9 mouse cellular contexts compared by ENCODE assay signal in genomic region chr10:70195786-70196185, GRCm38 (mm10). TPM values are rescaled to one million over a fixed set of nuclear protein-coding genes. Genes with fewer than 3 reads are reported as not detected.
DNase-seq lines count a peak whose midpoint lies in the region; ATAC-seq and TF ChIP-seq lines count a peak whose summit lies in the region.
"Had no signal": no experiment of that assay in that cellular context is flagged by ENCODE, and none has a peak within 500 bp of the region (broad histone marks: within the 10 kb centered on the region; RNA-seq: fewer than 3 reads in every experiment).

No protein-coding gene starts in this region.

- no peak overlapping the region for H3K4me2 ChIP-seq in intestine, postnatal 0 days (replicated peaks; ENCODE audit: low read depth)
- H3K4me2 ChIP-seq in lung, embryonic 14.5 days = no peak overlapping the region
- H3K4me2 ChIP-seq: limb, embryonic 15.5 days had no signal

- no peaks in the 10 kb centered on the region for H3K27me3 ChIP-seq in heart, adult 2 months (ENCODE audit: control insufficient read depth, insufficient read depth, low read length)
- H3K27me3 ChIP-seq in intestine, postnatal 0 days (replicated peaks; ENCODE audit: control insufficient read depth, insufficient read depth, low read length) = no peaks in the 10 kb centered on the region
- no peaks in the 10 kb centered on the region for H3K27me3 ChIP-seq in lung, embryonic 14.5 days (ENCODE audit: insufficient read depth, low read length)
- H3K27me3 ChIP-seq: limb, embryonic 15.5 days had no signal

- TF ChIP-seq EP300 in heart, adult 2 months (IDR thresholded peaks at IDR 0.05; ENCODE audit: insufficient read depth, low read depth, low read length) = no peak

- WGBS in heart, adult 2 months = 63% methylated on average over 7 of the region's 7 CpGs
- WGBS in intestine, postnatal 0 days = 46% methylated on average over 7 of the region's 7 CpGs
- 46% methylated on average over 7 of the region's 7 CpGs for WGBS in lung, embryonic 14.5 days

- H3K4me3 ChIP-seq in heart, adult 2 months = no peak overlapping the region
- H3K4me3 ChIP-seq in intestine, postnatal 0 days (ENCODE audit: low read depth, low read length) = no peak overlapping the region
- H3K4me3 ChIP-seq in lung, embryonic 14.5 days (ENCODE audit: low read depth, low read length) = no peak overlapping the region
- H3K4me3 ChIP-seq: limb, embryonic 15.5 days had no signal

- peaks cover 3% of the 10 kb centered on the region; the same call in 1 of the 2 replicates for H3K4me1 ChIP-seq in heart, adult 2 months (ENCODE audit: control insufficient read depth, insufficient read depth, low read length)
- no peaks in the 10 kb centered on the region for H3K4me1 ChIP-seq in intestine, postnatal 0 days (replicated peaks; ENCODE audit: control insufficient read depth, insufficient read depth, low read length)
- H3K4me1 ChIP-seq in lung, embryonic 14.5 days (ENCODE audit: insufficient read depth) = no peaks in the 10 kb centered on the region

- H3K9me3 ChIP-seq in intestine, postnatal 0 days (ENCODE audit: control insufficient read depth) = no peaks in the 10 kb centered on the region
- H3K9me3 ChIP-seq in lung, embryonic 14.5 days (ENCODE audit: low read depth, low read length) = no peaks in the 10 kb centered on the region
- H3K9me3 ChIP-seq: limb, embryonic 15.5 days had no signal

- TF ChIP-seq POLR2A in heart, adult 2 months (IDR thresholded peaks at IDR 0.05; ENCODE audit: insufficient read depth, low read depth, low read length) = no peak

- H3K79me2 ChIP-seq in heart, adult 2 months (replicated peaks; ENCODE audit: control insufficient read depth, insufficient read depth, low read length) = no peaks in the 10 kb centered on the region

- peak; percentile 67 for TF ChIP-seq CTCF in heart, adult 2 months (IDR thresholded peaks at IDR 0.05)
- peak; percentile 76 for TF ChIP-seq CTCF in intestine, postnatal 0 days (IDR thresholded peaks at IDR 0.05; ENCODE audit: low read depth)
- peak; percentile 61 for TF ChIP-seq CTCF in lung, embryonic 14.5 days (IDR thresholded peaks at IDR 0.05; ENCODE audit: low read depth)

- no peak for DNase-seq in heart, adult 2 months
- no peak for DNase-seq in heart, postnatal 4 days
- peak; percentile 42 for DNase-seq in adipocyte (ENCODE audit: low spot score)
- DNase-seq in lung, embryonic 14.5 days = peak; percentile 77
- no peak for DNase-seq in frontal cortex, adult 2 months (ENCODE audit: extremely low spot score in 1 of 2, low spot score in 1 of 2)
- no peak for DNase-seq in spleen, postnatal 14 days (ENCODE audit: low spot score in 2 of 2)

- ATAC-seq in intestine, postnatal 0 days = peak; percentile 60
- peak; percentile 58; the same call in 1 of the 2 replicates for ATAC-seq in lung, embryonic 14.5 days (ENCODE audit: insufficient read depth)
- ATAC-seq in erythroblast, adult 5-6 weeks (replicated peaks; ENCODE audit: low FRiP score, poor library complexity, severe bottlenecking) = no peak

- no peaks in the 10 kb centered on the region for H3K36me3 ChIP-seq in heart, adult 2 months (ENCODE audit: control insufficient read depth, insufficient read depth, low read length)
- H3K36me3 ChIP-seq in intestine, postnatal 0 days (ENCODE audit: control insufficient read depth, insufficient read depth) = peaks cover 9% of the 10 kb centered on the region
- H3K36me3 ChIP-seq in lung, embryonic 14.5 days (ENCODE audit: insufficient read depth) = peaks cover 25% of the 10 kb centered on the region

- no peak overlapping the region for H3K27ac ChIP-seq in heart, adult 2 months
- H3K27ac ChIP-seq in intestine, postnatal 0 days (ENCODE audit: low read depth, low read length) = no peak overlapping the region
- H3K27ac ChIP-seq in lung, embryonic 14.5 days (ENCODE audit: low read depth) = no peak overlapping the region
- H3K27ac ChIP-seq: limb, embryonic 15.5 days had no signal

- intact Hi-C loops in heart, adult 2 months (cut with DNase I) = loop anchor here (1.0 kb wide), 1 partner anchor 100 kb away; no protein-coding TSS in a partner anchor

- no peak overlapping the region for H3K9ac ChIP-seq in heart, adult 2 months (ENCODE audit: low read depth, low read length)
- H3K9ac ChIP-seq in intestine, postnatal 0 days (ENCODE audit: low read depth, low read length) = no peak overlapping the region
- no peak overlapping the region for H3K9ac ChIP-seq in lung, embryonic 14.5 days
- H3K9ac ChIP-seq: limb, embryonic 15.5 days had no signal

RNA-seq across cellular contexts. Expression of gene Mrln, which starts 8.7 kb away (rescaled TPM):
- total RNA-seq in heart, adult 2 months (2021) = 1 to 10 TPM; 3.0 to 3.4 TPM
- 4.1 and 5.2 TPM in 2 replicates for polyA plus RNA-seq in heart, adult 2 months (2012; rRNA removed)
- total RNA-seq in heart, postnatal 4 days (2021) = under 1 TPM; 0.71 to 0.92 TPM
- polyA plus RNA-seq in intestine, postnatal 0 days (2015; fragmentation: Nextera tagmentation; extraction: Ambion mirVana) = not detected in 2 replicates
- 0.50 TPM in 1 of 2 replicates, not detected in the other for polyA plus RNA-seq in lung, embryonic 14.5 days (2014; fragmentation: Nextera tagmentation; extraction: Ambion mirVana)
- not detected in 2 replicates for total RNA-seq in erythroblast, adult 5-6 weeks (2015; ENCODE audit: low replicate concordance)
- total RNA-seq in erythroblast, adult 5-6 weeks (2017; ENCODE audit: low replicate concordance) = not detected in 2 replicates
- 0.36 and 0.95 TPM in 2 replicates for polyA plus RNA-seq in frontal cortex, adult 2 months (2012; rRNA removed)

RNA-seq across cellular contexts. Expression of gene Slc16a9, which starts 49.1 kb away (rescaled TPM):
- 1 to 10 TPM; 3.1 to 3.2 TPM for total RNA-seq in heart, adult 2 months (2021)
- 4.6 and 5.7 TPM in 2 replicates for polyA plus RNA-seq in heart, adult 2 months (2012; rRNA removed)
- 1 to 10 TPM; 1.4 to 1.9 TPM for total RNA-seq in heart, postnatal 4 days (2021)
- polyA plus RNA-seq in intestine, postnatal 0 days (2015; fragmentation: Nextera tagmentation; extraction: Ambion mirVana) = 0.52 and 0.78 TPM in 2 replicates
- polyA plus RNA-seq in lung, embryonic 14.5 days (2014; fragmentation: Nextera tagmentation; extraction: Ambion mirVana) = 6.3 and 6.9 TPM in 2 replicates
- 0.84 and 2.5 TPM in 2 replicates for total RNA-seq in erythroblast, adult 5-6 weeks (2015; ENCODE audit: low replicate concordance)
- 0.42 and 1.6 TPM in 2 replicates for total RNA-seq in erythroblast, adult 5-6 weeks (2017; ENCODE audit: low replicate concordance)
- polyA plus RNA-seq in frontal cortex, adult 2 months (2012; rRNA removed) = 2.2 and 2.8 TPM in 2 replicates

Comparison
In these comparisons a context has a peak if more than half of its experiments do, and no peak if none do; other contexts are left out.
1. DNase-seq: peak in adipocyte (single experiment) and lung, embryonic 14.5 days (single experiment); none in heart, adult 2 months (0 of 2), heart, postnatal 4 days (single experiment), frontal cortex, adult 2 months (0 of 2) and spleen, postnatal 14 days (0 of 2).
2. Peak in every context shown above with its lines, with median percentiles within 50 percentile points of each other: CTCF ChIP-seq.